Mouse (Mus musculus) E14TG2a.4 (cell line): ENCODE results near the gene H2-Oa.

Experiments
- H3K27me3 ChIP-seq: 2 replicates; pipeline ENCODE4 v1.6.1; 2014; ENCODE audit warnings: low read length, control low read depth; ENCODE audit not compliant: insufficient read depth
- H3K36me3 ChIP-seq: 2 replicates; pipeline ENCODE4 v1.6.1; 2014; ENCODE audit warnings: low read length, control low read depth; ENCODE audit not compliant: insufficient read depth
- H3K4me1 ChIP-seq: replicated peaks from 2 replicates; pipeline ENCODE4 v1.6.1; 2014; ENCODE audit warnings: low read depth, low read length, control low read depth
- H3K4me3 ChIP-seq: replicated peaks from 2 replicates; pipeline ENCODE4 v1.5.1; 2014; ENCODE audit warnings: mild to moderate bottlenecking, low read length
- H3K9me3 ChIP-seq: 2 replicates; pipeline ENCODE4 v1.6.1; 2014; ENCODE audit warnings: low read length, control low read depth
- CTCF ChIP-seq: conservative IDR thresholded peaks from 2 replicates; pipeline ENCODE4 v1.5.1; 2014; ENCODE audit warnings: low read length
- NANOG ChIP-seq: IDR thresholded peaks from 2 replicates; pipeline ENCODE4 v1.6.1; 2014; ENCODE audit warnings: borderline replicate concordance, low read length, mixed read lengths
- POU5F1 ChIP-seq: IDR thresholded peaks from 2 replicates; pipeline ENCODE4 v1.6.1; 2014; ENCODE audit warnings: low read length, borderline replicate concordance

The H2-Oa gene

DNA sequence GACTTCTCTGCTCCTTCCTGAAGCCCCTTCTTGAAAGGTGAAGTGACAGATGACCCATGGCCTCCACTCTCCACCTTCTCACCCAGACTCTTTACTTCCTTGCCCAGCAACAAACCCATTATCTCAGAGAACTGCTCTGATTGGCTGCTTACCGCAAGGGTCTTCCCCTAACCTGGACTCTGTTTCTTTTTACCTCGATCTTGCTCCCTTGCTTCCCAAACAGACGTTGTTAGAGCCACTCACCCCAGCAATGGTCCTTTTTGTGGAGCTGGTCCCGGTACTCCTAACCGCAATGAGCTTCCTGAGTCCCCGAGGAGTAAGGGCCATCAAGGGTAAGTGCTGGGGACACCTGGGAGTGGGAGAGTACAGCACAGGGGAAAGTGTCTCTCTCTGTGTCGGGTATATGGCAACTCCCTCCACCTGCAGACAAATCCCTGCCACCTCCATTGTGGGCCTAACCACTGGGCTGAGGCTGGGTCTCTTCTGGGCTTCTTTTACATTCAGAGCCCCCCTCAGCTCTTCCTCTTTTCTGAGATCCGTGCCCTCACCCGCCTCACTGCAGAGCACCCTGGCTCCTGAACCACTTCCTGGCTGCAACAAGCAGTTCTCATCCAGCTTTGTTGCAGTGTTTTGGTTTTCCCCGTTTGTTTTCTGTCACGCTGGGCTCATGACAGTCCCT is at the start of gene H2-Oa:
Gene H2-Oa (plus strand): TSS at position 144 of the 679 bp plus-strand sequence.
- Histone ChIP-seq H3K4me1 (peaks cover 46% of the 10 kb centered on the region), H3K9me3 (peaks cover 13% of the 10 kb centered on the region), H3K4me3 (peak within 1 kb of the TSS; percentile 32; the same call in 1 of the 2 replicates), H3K36me3 (no peaks in the 10 kb centered on the region), H3K27me3 (peaks cover 7% of the 10 kb centered on the region; the same call in 1 of the 2 replicates)
- no peak for TF ChIP-seq NANOG
- TF ChIP-seq CTCF: no peak
- TF ChIP-seq POU5F1: no peak

DNA sequence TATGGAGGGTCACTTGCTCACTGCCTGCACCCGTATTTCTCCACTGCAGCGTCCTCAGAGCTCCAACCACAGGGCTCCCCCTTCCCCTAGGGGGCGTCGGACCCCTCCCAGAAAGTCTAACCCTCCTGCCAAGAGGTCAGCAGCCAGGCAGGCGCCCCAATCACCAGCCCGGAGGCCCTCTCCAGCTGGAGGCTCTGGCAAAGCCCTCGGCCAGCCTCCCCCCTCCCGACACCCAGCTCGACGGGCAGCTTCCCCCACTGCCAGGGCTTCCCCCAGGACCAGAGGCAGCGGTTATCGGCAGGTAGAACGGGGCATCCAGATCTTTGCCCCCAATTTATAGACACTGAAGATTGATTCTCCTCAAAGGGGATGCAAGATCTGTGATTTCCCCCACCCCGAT is 46.2 kb upstream of the H2-Oa start:
- H3K4me3 ChIP-seq: no peak overlapping the region
- peaks cover 13% of the 10 kb centered on the region for H3K9me3 ChIP-seq
- peaks cover 17% of the 10 kb centered on the region for H3K4me1 ChIP-seq
- no peak for TF ChIP-seq POU5F1
- no peak for TF ChIP-seq CTCF
- no peak for TF ChIP-seq NANOG
- no peaks in the 10 kb centered on the region for H3K36me3 ChIP-seq
- peaks cover 57% of the 10 kb centered on the region for H3K27me3 ChIP-seq

DNA sequence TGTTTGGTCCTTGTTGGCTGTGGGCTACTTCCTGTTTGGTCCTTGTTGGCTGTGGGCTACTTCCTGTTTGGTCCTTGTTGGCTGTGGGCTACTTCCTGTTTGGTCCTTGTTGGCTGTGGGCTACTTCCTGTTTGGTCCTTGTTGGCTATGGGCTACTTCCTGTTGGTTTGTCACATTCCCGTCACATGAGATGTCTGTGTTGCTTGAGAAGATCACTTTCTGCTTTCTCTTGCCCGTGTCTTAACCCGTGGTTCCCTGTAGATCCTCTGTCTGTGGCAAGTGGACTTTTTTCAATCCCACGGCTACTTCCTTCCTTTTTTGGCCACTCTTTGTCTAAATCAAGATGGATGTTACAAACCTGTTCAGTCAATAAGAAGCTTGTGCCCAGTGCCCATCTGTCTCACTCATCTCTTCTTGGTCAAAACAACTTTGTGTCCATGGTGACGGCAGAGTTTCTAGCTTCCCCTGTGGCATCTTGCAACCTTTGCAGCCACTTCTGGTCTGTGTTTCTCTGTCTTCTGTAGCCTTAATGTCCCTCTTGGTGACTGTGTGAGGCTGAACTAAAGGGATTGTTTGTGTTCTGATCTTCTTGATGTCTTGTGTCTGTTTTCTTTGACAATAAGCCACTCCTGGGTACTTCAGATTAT is 44.6 kb upstream of the H2-Oa start:
- Histone ChIP-seq H3K4me3 (no peak overlapping the region), H3K4me1 (peaks cover 10% of the 10 kb centered on the region), H3K36me3 (no peaks in the 10 kb centered on the region), H3K9me3 (peaks cover 13% of the 10 kb centered on the region), H3K27me3 (peaks cover 56% of the 10 kb centered on the region)
- TF ChIP-seq POU5F1 (no peak), CTCF (no peak), NANOG (no peak)

DNA sequence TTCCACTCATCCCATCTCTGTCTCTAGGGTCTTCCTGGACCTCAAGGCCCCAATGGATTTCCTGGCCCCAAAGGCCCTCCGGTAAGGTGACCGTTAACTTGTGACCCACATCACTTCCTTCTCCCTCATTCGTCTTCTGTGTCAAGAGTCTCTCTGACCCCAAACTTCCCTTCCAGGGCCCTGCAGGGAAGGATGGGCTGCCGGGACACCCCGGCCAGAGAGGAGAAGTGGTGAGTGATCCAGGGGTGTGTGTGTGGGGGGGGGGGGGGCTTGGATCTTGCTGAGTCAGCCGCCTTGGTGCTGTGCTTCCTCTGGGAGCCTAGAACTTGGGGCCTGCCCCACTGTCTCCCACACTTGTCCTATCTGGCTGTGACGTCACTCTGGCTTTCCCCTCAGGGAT is 34.9 kb upstream of the H2-Oa start:
- Histone ChIP-seq H3K36me3 (no peaks in the 10 kb centered on the region), H3K4me1 (peaks cover 24% of the 10 kb centered on the region), H3K4me3 (no peak overlapping the region), H3K27me3 (peaks cover 20% of the 10 kb centered on the region), H3K9me3 (no peaks in the 10 kb centered on the region)
- no peak for TF ChIP-seq POU5F1
- no peak for TF ChIP-seq NANOG
- no peak for TF ChIP-seq CTCF

DNA sequence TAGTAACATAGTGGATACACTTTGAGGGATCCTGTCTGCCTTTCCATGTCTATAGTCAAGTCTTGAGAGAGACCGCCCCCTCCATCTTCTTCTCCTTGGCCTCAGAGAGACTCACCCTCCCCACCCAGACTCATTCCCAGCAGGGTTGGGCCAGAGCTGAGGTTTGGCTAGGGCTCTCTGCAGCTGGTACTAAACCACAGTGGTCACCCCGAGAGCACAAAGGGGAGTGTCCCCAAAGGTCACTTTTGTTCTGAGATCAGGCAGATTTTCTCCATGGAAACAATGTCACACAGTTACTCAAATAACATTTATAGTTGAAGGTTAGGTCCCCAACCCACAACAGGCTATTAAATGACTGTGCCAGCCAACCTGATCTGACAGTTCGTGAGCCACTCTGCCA is 23.3 kb upstream of the H2-Oa start:
- TF ChIP-seq NANOG (no peak), POU5F1 (no peak), CTCF (no peak)
- Histone ChIP-seq H3K4me3 (no peak overlapping the region), H3K27me3 (peaks cover 11% of the 10 kb centered on the region), H3K4me1 (peaks cover 27% of the 10 kb centered on the region), H3K36me3 (no peaks in the 10 kb centered on the region), H3K9me3 (peaks cover 4% of the 10 kb centered on the region; the same call in 1 of the 2 replicates)

DNA sequence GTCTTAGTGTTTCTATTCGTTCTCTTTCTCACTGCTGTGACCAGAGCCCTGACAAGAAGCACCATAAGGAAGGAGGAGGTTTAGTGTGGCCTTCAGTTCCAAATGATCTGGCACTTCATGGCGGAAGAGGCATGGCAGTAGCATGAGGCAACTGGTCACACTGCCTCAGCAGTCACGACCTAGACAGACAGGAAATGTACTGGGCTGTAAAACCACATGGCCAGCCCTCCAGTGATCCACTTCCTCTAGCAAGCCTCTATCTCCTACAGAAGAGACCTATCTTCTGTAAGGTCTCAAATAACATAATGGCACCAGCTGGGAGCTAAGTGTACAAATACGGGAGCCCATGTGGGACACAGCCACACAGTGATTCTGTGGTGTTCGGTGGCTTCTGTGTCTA is 20.0 kb upstream of the H2-Oa start:
- TF ChIP-seq POU5F1: no peak
- no peak for TF ChIP-seq CTCF
- TF ChIP-seq NANOG: no peak
- no peak overlapping the region for H3K4me3 ChIP-seq
- H3K4me1 ChIP-seq: peaks cover 6% of the 10 kb centered on the region; the same call in 1 of the 2 replicates
- peaks cover 4% of the 10 kb centered on the region; the same call in 1 of the 2 replicates for H3K9me3 ChIP-seq
- no peaks in the 10 kb centered on the region for H3K36me3 ChIP-seq
- peaks cover 30% of the 10 kb centered on the region for H3K27me3 ChIP-seq

DNA sequence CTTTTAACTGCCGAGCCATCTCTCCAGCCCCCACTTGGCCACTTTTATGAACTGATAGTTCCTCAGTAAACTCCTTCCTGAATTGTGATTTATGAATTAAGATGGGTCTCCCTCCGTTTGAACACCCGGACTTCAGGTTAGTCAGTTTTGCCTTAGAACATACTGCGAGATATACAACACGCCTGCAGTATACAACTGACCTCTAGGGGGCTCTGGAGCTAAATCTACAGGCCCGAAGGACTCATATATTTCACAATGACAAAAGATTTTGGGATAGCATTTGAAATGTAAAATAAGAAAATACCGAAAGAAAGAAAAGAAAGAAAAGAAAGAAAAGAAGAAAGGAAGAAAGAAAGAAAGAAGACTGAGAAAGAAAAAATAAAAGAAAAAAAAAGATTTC is 16.9 kb upstream of the H2-Oa start:
- peaks cover 33% of the 10 kb centered on the region for H3K27me3 ChIP-seq
- no peak overlapping the region for H3K4me3 ChIP-seq
- H3K36me3 ChIP-seq: no peaks in the 10 kb centered on the region
- H3K9me3 ChIP-seq: peaks cover 4% of the 10 kb centered on the region; the same call in 1 of the 2 replicates
- TF ChIP-seq NANOG (no peak), CTCF (peak; percentile 91)
- peaks cover 31% of the 10 kb centered on the region for H3K4me1 ChIP-seq

DNA sequence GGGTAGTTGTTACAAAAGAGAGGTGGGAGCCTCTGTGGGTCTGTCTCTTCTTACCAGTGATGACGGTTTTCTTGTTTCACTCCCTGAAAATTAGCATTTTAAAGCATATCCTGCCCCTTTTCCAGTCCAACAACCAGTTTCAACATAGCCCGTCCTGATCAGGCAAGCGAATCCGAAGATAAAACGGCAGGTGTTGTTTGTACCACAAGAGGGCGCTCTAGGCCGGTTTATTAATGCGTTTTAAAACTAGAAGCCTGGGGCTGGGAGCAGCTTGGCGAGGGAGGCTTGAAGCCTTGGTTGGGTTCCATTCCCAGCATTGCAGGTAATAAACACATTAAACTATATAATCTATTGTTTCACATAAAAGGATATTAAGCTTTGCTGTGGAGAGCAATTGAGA is 14.6 kb upstream of the H2-Oa start:
- Histone ChIP-seq H3K4me3 (no peak overlapping the region), H3K4me1 (peaks cover 37% of the 10 kb centered on the region), H3K36me3 (no peaks in the 10 kb centered on the region), H3K27me3 (peaks cover 33% of the 10 kb centered on the region), H3K9me3 (no peaks in the 10 kb centered on the region)
- no peak for TF ChIP-seq POU5F1
- TF ChIP-seq NANOG: no peak
- TF ChIP-seq CTCF: peak; percentile 83

DNA sequence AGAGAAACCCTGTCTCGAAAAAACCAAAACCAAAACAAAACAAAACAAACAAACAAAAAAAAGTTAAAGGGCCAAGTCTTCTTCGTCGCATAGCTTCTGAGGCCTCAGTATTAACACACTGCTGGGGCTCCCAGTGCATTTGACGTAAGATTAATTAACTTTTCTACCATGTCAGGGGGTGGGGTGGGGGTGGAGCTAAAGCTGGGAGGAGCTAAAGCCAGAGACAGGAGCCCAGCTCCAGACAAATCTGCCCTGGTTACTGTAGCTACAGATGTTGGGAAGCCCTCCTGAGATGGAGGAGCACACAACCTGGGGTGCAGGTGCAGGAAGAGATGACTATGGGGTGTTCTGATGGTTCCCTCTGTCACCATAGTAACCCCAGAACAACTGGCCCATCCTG is 14.0 kb upstream of the H2-Oa start:
- no peak for TF ChIP-seq CTCF
- no peak for TF ChIP-seq NANOG
- no peak for TF ChIP-seq POU5F1
- H3K4me3 ChIP-seq: no peak overlapping the region
- peaks cover 33% of the 10 kb centered on the region for H3K27me3 ChIP-seq
- peaks cover 43% of the 10 kb centered on the region for H3K4me1 ChIP-seq
- H3K9me3 ChIP-seq: no peaks in the 10 kb centered on the region
- no peaks in the 10 kb centered on the region for H3K36me3 ChIP-seq
